In genomic region chr7:25314606-25315305, GRCm38 (mm10) we compare ENCODE assay signal across 8 mouse cellular contexts. TPM values are rescaled to one million over a fixed set of nuclear protein-coding genes. Genes with fewer than 3 reads are reported as not detected.
DNase-seq lines count a peak whose midpoint lies in the region; ATAC-seq and TF ChIP-seq lines count a peak whose summit lies in the region.

No protein-coding gene starts in this region.

- no peaks in the 10 kb centered on the region for H3K36me3 ChIP-seq in heart, embryonic 14.5 days (ENCODE audit: control insufficient read depth, insufficient read depth, low read length)
- H3K36me3 ChIP-seq in hindbrain, embryonic 10.5 days, result no peaks in the 10 kb centered on the region
- no peaks in the 10 kb centered on the region for H3K36me3 ChIP-seq in midbrain, embryonic 12.5 days

- H3K27me3 ChIP-seq in heart, embryonic 14.5 days (ENCODE audit: control insufficient read depth, insufficient read depth, low read length), result peaks cover 50% of the 10 kb centered on the region
- peaks cover 51% of the 10 kb centered on the region for H3K27me3 ChIP-seq in hindbrain, embryonic 10.5 days (ENCODE audit: insufficient read depth, poor library complexity, severe bottlenecking)
- H3K27me3 ChIP-seq in midbrain, embryonic 12.5 days, result peaks cover 57% of the 10 kb centered on the region

- H3K4me3 ChIP-seq in heart, embryonic 14.5 days (ENCODE audit: control insufficient read depth in 1 of 2, insufficient read depth in 1 of 2, low read depth in 1 of 2, low read length in 2 of 2), result peak overlapping the region; percentile 22 to 66
- peak overlapping the region; percentile 48; the same call in 1 of the 2 replicates for H3K4me3 ChIP-seq in bone marrow macrophage, adult 2 months (ENCODE audit: insufficient read depth, low read length)
- H3K4me3 ChIP-seq in hindbrain, embryonic 10.5 days, result peak overlapping the region; percentile 80
- H3K4me3 ChIP-seq in midbrain, embryonic 12.5 days, result peak overlapping the region; percentile 44

- peaks cover 9 to 23% of the 10 kb centered on the region in 2 experiments for H3K4me1 ChIP-seq in heart, embryonic 14.5 days (ENCODE audit: control insufficient read depth in 2 of 2, insufficient read depth in 2 of 2, low read length in 2 of 2)
- peaks cover 11% of the 10 kb centered on the region for H3K4me1 ChIP-seq in bone marrow macrophage, adult 2 months (ENCODE audit: control insufficient read depth, insufficient read depth, low read length)
- peaks cover 40% of the 10 kb centered on the region for H3K4me1 ChIP-seq in hindbrain, embryonic 10.5 days (replicated peaks)
- H3K4me1 ChIP-seq in midbrain, embryonic 12.5 days, result peaks cover 29% of the 10 kb centered on the region

- 3% methylated on average over 49 of the region's 51 CpGs for WGBS in heart, embryonic 14.5 days
- 1% methylated on average over 51 of the region's 51 CpGs for WGBS in hindbrain, embryonic 10.5 days
- 2% methylated on average over 48 of the region's 51 CpGs for WGBS in midbrain, embryonic 12.5 days

- no peak for ATAC-seq in heart, embryonic 14.5 days (ENCODE audit: insufficient number of reproducible peaks, insufficient read depth, low FRiP score, low read depth)
- no peak for ATAC-seq in midbrain, embryonic 12.5 days (ENCODE audit: low FRiP score, low read depth)

- no peak for DNase-seq in heart, postnatal 36 days
- DNase-seq in hindbrain, embryonic 10.5 days (ENCODE audit: low spot score), result peak; percentile 20
- DNase-seq in spleen, postnatal 36 days (ENCODE audit: low spot score in 2 of 2), result no peak
- DNase-seq in frontal cortex, postnatal 14 days (ENCODE audit: low spot score in 2 of 2), result no peak
- DNase-seq in kidney, adult 18-20 months, result no peak

- no peak for TF ChIP-seq POLR2A in bone marrow macrophage, adult 2 months (IDR thresholded peaks at IDR 0.05; ENCODE audit: borderline replicate concordance, low read depth, low read length)

- H3K9me3 ChIP-seq in heart, embryonic 14.5 days (ENCODE audit: control insufficient read depth, low read length), result no peaks in the 10 kb centered on the region
- H3K9me3 ChIP-seq in hindbrain, embryonic 10.5 days, result no peaks in the 10 kb centered on the region
- no peaks in the 10 kb centered on the region for H3K9me3 ChIP-seq in midbrain, embryonic 12.5 days

- H3K9ac ChIP-seq in heart, embryonic 14.5 days (ENCODE audit: low read length), result peak overlapping the region; percentile 59
- peak overlapping the region; percentile 52 for H3K9ac ChIP-seq in midbrain, embryonic 12.5 days (replicated peaks)

- no peak overlapping the region for H3K27ac ChIP-seq in heart, embryonic 14.5 days (replicated peaks in 1 of 2; ENCODE audit: control insufficient read depth in 1 of 2, insufficient read depth in 1 of 2, low read depth in 2 of 2, low read length in 2 of 2)
- H3K27ac ChIP-seq in bone marrow macrophage, adult 2 months (ENCODE audit: insufficient read depth, low read depth, low read length), result no peak overlapping the region
- H3K27ac ChIP-seq in hindbrain, embryonic 10.5 days, result peak overlapping the region; percentile 85
- no peak overlapping the region for H3K27ac ChIP-seq in midbrain, embryonic 12.5 days (replicated peaks)

- peak overlapping the region; percentile 94 for H3K4me2 ChIP-seq in heart, embryonic 14.5 days (ENCODE audit: low read length)
- H3K4me2 ChIP-seq in midbrain, embryonic 12.5 days (replicated peaks), result peak overlapping the region; percentile 99

- TF ChIP-seq CTCF in bone marrow macrophage, adult 2 months (IDR thresholded peaks at IDR 0.05; ENCODE audit: low read depth, low read length), result no peak

- intact Hi-C loops in heart, postnatal 36 days (cut with DNase I), result loop anchor here (2.0 to 5.0 kb wide), 4 partner anchors 18 to 182 kb away; partner anchors contain the start of genes Lipe and Pafah1b3

RNA-seq across cellular contexts. Expression of gene Megf8, which starts 2.2 kb away (rescaled TPM):
- 6.8 and 7.9 TPM in 2 replicates for polyA plus RNA-seq in heart, embryonic 14.5 days (2014; fragmentation: Nextera tagmentation; extraction: Ambion mirVana)
- 10 to 100 TPM; 30.4 to 31.1 TPM for total RNA-seq in heart, postnatal 36 days (2021)
- polyA plus RNA-seq in bone marrow macrophage, adult 2 months (2012; ENCODE audit: insufficient read depth, insufficient read length, missing spikeins), result 13.2 and 13.8 TPM in 2 replicates
- polyA plus RNA-seq in hindbrain, embryonic 10.5 days (2016; fragmentation: Nextera tagmentation; extraction: Ambion mirVana), result 16.5 and 18.2 TPM in 2 replicates
- 20.8 and 21.3 TPM in 2 replicates for polyA plus RNA-seq in midbrain, embryonic 12.5 days (2016; fragmentation: Nextera tagmentation; extraction: Ambion mirVana)

RNA-seq across cellular contexts. Expression of gene Tmem145, which starts 8.8 kb away (rescaled TPM):
- polyA plus RNA-seq in heart, embryonic 14.5 days (2014; fragmentation: Nextera tagmentation; extraction: Ambion mirVana), result 0.30 TPM in 1 of 2 replicates, not detected in the other
- total RNA-seq in heart, postnatal 36 days (2021), result not detected
- polyA plus RNA-seq in bone marrow macrophage, adult 2 months (2012; ENCODE audit: insufficient read depth, insufficient read length, missing spikeins), result not detected in 2 replicates
- 2.5 and 9.1 TPM in 2 replicates for polyA plus RNA-seq in hindbrain, embryonic 10.5 days (2016; fragmentation: Nextera tagmentation; extraction: Ambion mirVana)
- polyA plus RNA-seq in midbrain, embryonic 12.5 days (2016; fragmentation: Nextera tagmentation; extraction: Ambion mirVana), result 20.1 and 21.4 TPM in 2 replicates

RNA-seq across cellular contexts. Expression of gene Prr19, which starts 13.5 kb away (rescaled TPM):
- polyA plus RNA-seq in heart, embryonic 14.5 days (2014; fragmentation: Nextera tagmentation; extraction: Ambion mirVana), result 0.16 TPM in 1 of 2 replicates, not detected in the other
- not detected for total RNA-seq in heart, postnatal 36 days (2021)
- not detected in 2 replicates for polyA plus RNA-seq in bone marrow macrophage, adult 2 months (2012; ENCODE audit: insufficient read depth, insufficient read length, missing spikeins)
- polyA plus RNA-seq in hindbrain, embryonic 10.5 days (2016; fragmentation: Nextera tagmentation; extraction: Ambion mirVana), result 1.2 and 2.1 TPM in 2 replicates
- polyA plus RNA-seq in midbrain, embryonic 12.5 days (2016; fragmentation: Nextera tagmentation; extraction: Ambion mirVana), result 1.3 and 1.7 TPM in 2 replicates

RNA-seq across cellular contexts. Expression of gene Pafah1b3, which starts 17.0 kb away (rescaled TPM):
- 130 and 142 TPM in 2 replicates for polyA plus RNA-seq in heart, embryonic 14.5 days (2014; fragmentation: Nextera tagmentation; extraction: Ambion mirVana)
- total RNA-seq in heart, postnatal 36 days (2021), result 1 to 10 TPM; 3.7 to 5.1 TPM
- polyA plus RNA-seq in bone marrow macrophage, adult 2 months (2012; ENCODE audit: insufficient read depth, insufficient read length, missing spikeins), result 35.5 and 38.0 TPM in 2 replicates
- 271 and 384 TPM in 2 replicates for polyA plus RNA-seq in hindbrain, embryonic 10.5 days (2016; fragmentation: Nextera tagmentation; extraction: Ambion mirVana)
- polyA plus RNA-seq in midbrain, embryonic 12.5 days (2016; fragmentation: Nextera tagmentation; extraction: Ambion mirVana), result 399 and 410 TPM in 2 replicates

RNA-seq across cellular contexts. Expression of gene Cic, which starts 47.3 kb away (rescaled TPM):
- polyA plus RNA-seq in heart, embryonic 14.5 days (2014; fragmentation: Nextera tagmentation; extraction: Ambion mirVana), result 25.4 and 28.4 TPM in 2 replicates
- total RNA-seq in heart, postnatal 36 days (2021), result 10 to 100 TPM; 63.7 to 68.7 TPM
- 251 and 272 TPM in 2 replicates for polyA plus RNA-seq in bone marrow macrophage, adult 2 months (2012; ENCODE audit: insufficient read depth, insufficient read length, missing spikeins)
- polyA plus RNA-seq in hindbrain, embryonic 10.5 days (2016; fragmentation: Nextera tagmentation; extraction: Ambion mirVana), result 23.2 and 23.5 TPM in 2 replicates
- 39.4 and 40.8 TPM in 2 replicates for polyA plus RNA-seq in midbrain, embryonic 12.5 days (2016; fragmentation: Nextera tagmentation; extraction: Ambion mirVana)
